Mouse (Mus musculus) regulatory T cell (primary cell): Measurements from ENCODE around the gene Cdh26.

Experiments
- in situ Hi-C: fragments of 300-600 bp; cut with MboI, MseI; formaldehyde crosslinking; loops from one replicate; pipeline ENCODE4 v1.15.1; 2025; ENCODE audit warnings: high pct_unique_total_duplicates

Cdh26 gene

DNA sequence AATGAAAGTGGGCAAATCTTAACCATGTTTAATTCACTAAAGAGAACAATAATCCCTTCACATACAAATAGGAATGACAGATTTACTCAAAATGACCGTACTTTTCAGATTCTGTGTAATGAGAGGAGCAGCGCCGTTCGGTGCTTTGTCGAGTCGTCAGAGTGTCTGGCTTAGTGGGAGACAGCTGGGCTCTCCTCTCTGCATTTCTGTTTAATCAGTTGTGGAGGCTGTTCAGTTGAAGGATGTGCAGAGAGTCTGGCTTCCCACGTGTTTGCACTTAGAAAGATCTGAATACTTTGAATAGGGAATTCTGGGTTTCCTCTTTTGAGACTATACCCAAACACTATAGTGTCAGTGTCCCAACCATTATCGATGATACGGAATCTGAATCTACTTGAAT lies 7.0 kb downstream of the Cdh26 start:
- in situ Hi-C loops = no loop called here

DNA sequence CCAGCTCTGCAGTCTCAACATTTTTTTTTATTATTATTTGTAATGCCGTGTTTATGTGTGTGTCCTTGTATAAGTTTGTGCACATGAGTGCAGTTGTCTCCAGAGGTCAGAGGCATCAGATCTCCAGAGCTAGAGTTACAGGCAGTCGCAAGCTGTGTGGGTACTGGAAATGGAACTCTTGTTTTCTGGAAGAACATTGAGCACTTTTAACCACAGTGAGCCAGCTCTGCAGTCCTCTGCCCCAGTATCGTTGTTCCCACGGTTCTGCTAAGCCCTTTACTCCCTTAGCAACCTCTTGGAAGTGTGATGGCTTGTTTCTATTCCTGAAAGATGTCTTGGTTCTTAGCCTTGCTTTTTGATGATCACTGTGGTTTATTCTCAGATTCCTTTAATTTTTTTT lies 19.1 kb downstream of the Cdh26 start:
- in situ Hi-C loops = no loop called here

DNA sequence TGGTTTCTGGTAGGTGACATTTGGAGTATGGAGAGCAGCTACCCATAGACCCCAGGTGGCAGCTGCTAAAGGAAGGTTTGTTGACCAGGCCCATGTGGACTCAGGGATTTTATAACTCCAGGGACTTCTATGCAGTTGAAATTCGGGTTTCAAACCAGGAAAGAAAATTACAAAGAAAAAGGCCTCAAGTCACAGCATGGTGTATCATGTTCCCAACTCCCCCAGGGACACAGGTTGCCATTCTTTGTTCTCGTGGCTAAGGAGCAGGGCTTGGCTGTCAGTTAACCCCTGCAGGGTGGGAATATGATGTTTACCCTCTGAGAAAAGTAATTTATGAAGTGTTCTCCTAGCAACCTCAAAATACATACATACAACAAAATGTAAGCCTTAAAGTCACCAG lies 19.9 kb downstream of the Cdh26 start:
- in situ Hi-C loops = no loop called here

DNA sequence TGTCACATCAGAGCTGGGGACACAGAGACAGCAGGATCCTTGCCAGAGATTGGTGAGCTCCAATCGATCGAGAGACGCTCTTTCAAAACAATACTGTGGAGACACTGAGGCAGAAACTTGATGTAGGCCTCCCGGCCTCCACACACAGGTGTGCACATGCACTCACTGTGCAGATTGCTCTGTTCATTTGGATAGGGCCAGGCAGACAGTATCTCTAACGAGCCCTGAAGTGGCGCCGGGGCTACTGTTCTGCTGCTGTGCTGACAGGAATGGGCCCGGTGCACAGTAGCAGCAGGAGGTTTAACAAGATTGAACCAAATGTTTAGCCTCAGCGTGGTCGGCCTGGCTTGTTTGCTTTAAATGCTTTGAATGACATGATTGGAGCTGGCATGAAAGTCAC lies 20.6 kb downstream of the Cdh26 start:
- in situ Hi-C loops = no loop called here

DNA sequence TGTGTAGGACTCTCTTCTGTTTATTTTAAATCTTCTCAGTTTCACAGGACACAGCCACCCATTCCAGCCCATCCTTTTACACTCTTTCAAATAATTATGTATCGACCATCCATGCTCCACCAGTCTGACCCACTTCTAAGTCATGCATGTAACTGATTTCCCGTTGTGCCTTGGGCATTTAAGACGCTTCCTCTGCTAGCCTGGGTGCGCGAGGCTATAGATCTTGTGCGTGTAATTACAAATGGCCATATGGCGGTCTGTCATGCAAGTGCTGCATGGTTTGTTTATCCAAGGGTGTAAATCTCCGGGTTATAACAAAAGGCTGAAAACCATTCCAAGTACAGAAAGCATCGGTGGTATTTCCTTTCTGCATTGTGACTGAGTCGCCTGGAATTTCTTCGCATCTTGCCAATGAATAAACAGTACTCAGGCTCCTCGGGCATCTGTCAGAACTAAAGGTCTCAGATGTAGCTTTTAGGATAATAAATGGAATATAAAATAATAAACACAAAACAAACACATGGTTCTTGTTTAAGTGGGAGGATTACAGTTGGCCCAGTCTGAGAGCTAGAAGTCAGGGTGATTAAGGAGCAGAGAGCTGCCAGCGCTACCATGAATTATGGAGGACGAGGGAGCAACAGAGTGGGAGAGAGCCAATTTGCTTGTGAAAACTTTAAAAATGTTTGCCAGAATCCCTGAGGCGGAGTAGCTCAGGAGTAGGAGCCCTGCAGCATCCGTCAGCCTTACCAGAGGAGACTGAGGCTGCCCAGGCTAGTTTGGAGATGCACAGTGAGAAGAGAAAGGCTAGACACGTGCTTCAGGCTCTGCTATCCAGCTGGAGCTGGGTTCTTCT lies 24.6 kb downstream of the Cdh26 start:
- in situ Hi-C loops = no loop called here

DNA sequence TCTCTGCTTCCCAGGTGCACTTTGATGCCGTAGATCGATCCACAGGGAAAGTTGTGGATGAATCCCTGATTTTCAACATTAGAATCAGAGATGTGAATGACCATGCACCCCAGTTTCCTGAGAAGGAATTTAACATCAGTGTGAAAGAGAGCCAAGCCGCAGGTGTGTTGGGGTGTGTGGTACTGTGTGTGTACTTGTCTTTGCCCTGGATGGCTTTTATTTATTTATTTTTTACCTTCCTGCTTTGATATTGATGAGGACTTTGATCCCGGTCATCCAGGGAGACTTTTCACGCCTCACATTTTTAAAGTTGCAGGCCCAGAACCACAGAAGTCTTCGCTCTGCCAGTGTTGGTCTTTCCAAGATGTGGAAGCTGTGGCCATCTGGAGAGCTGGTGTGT lies 27.1 kb downstream of the Cdh26 start:
- in situ Hi-C loops = no loop called here

DNA sequence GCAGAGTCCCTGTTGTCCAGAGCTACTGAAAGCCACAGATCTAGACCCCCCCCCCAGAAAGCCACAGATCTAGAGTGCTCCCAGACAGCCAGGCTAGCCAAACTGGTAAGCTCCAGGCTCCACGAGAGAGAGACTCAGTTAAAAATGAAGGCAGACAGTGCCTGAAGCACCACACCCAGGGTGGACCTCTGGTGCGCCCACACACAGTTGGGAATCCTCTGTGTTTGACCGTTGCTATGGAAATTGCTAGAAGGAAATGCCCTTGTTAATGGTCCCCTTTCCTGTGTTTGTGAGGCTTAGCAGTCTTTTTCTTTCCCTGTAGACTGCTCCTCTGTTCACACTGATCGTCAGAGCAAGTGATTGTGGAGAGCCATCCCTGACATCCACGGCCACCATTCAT lies 30.0 kb downstream of the Cdh26 start:
- in situ Hi-C loops = no loop called here

DNA sequence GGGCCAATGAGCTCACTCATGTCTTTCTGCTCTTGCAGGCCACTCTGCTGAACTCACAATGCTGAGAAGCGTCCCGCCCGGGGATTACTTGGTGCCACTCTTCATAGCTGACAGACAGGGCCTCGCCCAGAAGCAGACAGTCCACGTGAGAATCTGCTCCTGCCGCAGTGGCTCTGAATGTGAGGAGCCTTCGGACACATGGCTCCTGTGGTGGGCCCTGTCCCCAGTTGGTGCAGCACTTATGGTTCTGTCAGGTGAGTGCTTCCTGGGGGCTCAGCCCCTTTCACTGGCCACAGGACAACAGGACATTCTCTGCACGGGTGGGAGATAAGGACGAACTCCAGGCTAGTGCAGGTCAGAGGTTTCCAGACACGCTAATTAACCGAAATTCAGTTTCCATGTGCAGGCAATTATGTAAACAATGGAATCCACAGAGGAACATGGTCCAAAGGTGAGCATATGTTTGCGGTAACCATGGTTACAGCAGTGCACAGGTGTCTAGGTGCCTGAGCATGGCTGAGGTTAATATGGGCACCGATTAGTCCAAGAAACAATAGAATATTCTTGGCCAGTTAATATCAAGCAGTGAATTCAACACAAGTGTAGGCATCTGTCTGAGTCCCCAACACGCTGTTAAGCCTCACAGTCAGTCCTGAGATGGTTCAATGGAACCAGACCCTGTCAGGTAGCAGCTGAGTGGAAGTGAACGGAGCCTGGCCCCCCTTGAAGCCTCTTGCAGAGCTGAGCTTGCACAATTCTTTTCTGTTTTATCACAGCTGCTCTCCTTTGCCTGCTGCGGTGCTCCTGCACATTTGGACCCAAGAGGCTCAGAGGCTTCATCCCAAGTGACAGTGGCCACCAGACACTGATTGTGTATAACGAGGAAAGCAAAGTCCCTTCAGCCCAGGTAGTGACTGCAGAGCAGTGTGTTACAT lies 41.5 kb downstream of the Cdh26 start:
- in situ Hi-C loops = no loop called here

DNA sequence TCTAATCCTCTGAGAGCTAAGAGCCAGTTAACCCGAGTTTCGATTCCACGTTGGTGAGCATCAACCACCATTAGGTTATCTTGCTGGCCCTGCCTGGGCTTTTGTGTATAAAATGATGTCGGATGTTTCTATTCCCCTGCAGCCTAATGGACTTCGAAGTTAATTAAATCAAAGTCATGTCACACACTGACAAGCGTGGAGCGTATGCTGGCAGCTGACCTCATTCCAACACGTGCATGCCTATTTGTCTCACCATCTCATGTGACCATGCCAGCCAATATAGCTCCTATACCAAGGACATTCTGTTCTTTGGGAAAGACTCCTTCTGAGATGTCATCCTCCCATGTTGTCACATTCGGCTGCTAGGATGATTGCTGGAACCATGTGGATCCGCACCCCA lies 43.6 kb downstream of the Cdh26 start:
- in situ Hi-C loops = no loop called here

DNA sequence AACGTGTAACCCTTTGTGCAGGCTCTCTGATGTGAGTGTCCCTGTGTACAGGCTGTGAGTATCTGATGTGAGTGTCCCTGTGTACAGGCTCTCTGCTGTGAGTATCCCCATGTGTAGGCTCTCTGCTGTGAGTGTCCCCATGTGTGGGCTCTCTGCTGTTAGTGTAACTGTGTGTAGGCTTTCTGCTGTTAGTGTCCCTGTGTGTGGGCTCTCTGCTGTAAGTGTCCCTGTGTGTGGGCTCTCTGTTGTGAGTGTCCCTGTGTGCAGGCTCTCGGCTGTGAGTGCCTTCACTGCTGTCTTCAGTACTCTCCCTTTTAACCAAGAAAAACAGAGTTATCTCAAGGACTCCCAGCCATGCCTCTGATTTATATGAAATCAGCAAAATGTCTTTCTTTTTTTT lies 46.9 kb downstream of the Cdh26 start:
- in situ Hi-C loops = no loop called here

DNA sequence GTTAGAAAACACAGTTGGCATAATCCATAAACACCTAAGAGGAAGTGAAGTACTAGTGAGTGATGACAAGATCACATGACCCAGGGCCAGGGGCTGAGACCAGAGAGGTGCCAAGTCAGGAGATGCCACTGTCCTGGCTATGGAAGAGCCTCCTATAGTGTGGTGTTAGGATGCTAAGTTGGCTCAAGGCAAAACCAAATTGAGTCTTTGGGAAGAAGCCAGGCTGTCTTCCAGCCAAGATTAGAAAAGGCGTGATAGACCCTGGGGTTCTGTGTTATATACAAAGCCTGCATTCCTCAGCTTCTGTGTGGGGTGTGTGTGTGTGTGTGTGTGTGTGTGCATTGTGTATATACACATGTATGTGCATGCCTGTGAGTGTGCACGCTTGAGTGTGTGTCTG lies 48.7 kb downstream of the Cdh26 start:
- in situ Hi-C loops = no loop called here

DNA sequence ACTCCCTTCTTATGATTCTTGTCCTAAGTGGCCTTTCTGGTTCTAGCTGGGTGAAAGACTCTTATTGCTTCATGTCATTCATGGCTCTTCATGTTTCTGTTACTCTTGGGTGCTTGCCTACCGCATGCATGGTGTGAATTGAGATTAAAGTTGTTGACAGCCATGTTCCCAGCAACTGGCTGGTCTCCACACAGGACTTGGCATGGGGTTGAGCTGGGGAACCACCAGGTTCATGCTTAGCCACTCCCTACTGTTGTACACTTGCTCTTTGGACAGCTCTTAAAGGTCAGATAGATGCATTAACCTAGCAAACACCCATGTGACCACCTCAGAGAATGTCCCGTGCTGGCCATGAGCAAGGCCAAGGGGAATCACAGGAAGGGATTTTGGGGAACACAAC lies 50.6 kb downstream of the Cdh26 start:
- in situ Hi-C loops = no loop called here

DNA sequence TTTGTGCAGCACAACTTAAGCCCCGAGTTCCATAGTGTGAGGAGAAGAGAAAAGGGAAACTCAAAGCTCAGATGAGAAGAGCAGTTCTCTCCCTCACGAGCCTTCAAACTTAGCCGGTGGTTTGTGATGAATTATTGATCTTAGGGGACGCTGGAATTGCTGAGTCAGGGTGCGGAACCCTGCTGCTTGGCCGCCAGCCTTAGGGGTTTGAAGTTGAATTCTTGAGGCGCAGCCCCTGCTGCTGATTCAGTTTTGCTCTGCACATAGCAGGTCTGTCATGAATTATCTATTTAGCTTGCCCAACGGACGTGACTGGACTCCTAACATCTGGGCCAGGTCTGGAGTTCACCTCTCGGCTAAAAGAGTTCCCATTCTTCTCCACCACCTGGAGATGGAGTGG lies 53.1 kb downstream of the Cdh26 start:
- in situ Hi-C loops = no loop called here

DNA sequence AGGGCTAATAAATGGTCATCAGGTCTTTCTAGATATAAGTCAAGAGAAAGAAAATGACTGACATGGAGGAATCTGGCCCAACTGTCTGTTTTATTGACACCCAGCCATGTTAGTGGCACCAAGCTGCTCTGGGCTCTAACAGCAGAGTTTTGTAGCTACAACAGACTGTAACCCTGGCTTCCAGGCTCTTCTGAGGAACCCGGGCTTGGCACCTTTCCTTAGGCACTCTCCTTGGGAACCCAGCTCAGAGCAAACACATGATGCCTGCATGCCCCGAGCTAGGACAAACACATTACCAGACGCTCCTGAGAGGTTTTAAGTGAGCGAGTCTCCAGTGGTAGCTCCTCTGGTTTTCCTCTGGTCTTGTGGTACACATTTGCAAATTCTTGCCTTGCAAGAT lies 57.9 kb downstream of the Cdh26 start:
- in situ Hi-C loops = no loop called here

DNA sequence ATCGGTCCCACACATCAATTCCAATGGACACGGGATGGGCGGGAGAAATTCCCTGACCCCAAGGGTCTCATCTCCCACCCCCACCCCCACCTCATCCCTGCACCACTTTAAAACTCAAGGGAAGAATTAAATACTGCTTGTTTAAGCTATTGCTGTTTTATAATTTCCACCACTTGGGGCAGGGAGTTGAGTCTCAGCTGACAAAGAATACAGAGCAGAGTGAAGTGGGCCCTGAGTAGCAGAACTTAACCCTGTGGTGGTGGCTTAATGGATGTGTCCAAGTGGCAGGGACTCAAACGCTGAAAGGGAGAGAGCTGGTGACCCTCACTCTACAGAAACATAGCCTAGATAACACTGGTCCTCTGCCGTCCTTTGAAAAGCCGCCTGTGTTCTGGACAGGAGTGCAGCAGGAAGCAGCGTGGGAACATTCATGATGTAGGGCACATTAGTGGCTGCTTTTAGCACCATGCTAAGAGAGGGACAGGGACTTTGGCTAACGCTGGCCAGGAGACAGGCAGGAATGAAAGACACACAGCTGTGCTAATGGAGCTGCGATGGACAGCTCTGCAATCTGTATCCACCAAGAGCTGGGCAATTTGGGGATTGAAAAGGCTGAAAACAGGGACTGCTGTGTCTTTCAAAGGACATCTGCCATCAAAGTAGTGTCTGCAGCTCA lies 60.1 kb downstream of the Cdh26 start:
- in situ Hi-C loops = no loop called here

DNA sequence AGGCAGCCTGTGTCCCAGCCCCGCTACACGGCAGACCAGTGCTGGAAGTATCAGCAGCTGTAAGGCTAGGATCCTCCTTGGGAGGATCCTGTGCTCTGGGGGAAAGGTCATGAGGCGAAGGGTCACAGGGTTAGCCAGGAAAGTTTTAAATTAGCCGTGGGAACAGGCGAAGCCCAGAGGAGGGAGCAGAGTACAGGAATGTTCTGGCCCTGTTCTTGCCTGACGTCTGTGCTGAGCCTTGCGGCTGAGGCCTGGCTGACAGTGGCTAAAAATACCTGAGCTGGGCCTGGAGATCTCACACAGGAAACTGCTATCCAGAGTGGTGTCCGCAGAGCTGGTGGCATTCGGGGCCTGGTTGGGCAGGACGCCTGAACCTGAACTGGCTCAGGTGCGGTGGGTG lies 63.7 kb downstream of the Cdh26 start:
- in situ Hi-C loops = no loop called here

DNA sequence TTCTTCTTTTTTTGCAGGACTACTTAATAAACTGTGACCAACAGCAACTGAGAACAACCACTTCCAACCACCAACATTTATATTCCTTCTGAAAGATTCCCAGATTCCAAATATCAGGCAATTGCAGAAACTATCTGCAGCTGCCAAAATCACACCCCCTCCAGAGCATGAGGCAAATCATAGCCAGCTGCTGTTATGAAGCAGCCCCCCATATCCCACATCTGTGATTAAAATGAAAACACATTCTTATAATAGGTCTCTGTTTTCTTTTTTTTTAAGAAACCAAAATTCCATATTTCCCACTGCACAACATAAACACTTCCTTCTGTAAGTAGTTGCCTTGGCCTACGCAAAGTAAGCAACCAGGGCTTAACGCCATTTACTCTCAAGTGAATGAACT lies 65.5 kb downstream of the Cdh26 start:
- in situ Hi-C loops = no loop called here

DNA sequence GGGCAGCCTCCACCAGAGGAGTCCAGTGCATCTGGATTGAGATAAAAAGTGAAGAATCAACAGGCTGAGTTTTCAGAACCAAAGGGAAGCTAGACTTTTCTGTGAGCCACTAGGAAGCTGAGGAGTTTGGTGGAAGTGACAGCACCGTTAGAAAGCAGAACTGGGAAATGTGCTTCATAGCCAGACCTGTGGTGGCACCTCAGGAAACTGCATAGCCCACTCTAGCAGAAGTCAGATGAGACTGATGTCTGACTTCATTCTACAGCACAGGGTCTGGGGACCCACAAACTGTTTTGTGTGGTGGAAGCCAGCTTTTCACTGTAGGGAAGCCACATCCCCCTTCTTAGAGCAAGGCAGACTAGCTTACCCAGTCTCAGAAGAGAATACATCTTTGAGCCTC lies 67.6 kb downstream of the Cdh26 start:
- in situ Hi-C loops = no loop called here

DNA sequence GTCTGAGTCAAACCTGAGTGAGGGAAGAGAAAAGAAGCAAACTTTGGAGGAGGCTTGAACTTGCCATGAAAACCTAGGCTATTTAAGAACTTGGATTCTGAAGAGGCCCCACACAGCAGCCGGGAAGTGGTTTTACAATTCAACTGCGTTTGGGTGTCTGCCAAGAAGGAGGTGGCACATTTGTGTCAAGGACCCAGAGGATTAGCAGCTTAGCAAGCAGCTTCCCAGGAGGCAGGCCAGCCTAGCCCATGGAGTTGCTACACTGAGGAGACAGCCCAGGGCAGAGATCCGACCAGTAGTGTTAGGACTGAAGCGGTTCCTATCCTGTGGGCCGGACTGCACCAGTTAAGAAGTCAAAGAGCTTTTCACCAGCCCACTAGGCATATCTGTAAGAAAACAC lies 68.1 kb downstream of the Cdh26 start:
- in situ Hi-C loops = no loop called here

DNA sequence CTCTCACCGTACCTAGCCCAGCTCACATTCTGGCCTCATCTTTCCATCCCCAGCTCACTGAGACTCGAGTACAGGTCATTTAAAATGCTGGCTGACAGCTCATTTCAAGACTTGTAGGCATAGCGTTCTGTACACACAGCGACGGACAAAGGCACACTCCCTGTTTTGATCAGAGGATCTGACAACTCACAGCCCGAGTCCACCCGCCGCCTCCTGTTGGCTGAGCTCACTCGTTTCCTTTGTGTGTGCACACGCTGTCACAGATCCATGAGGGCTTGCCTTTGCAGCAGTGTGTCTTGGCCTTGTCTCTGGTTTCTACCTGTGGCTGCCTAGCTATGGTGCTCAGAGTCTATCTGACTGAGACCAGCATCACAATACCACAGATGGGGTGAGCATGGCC lies 72.1 kb downstream of the Cdh26 start:
- in situ Hi-C loops = no loop called here

DNA sequence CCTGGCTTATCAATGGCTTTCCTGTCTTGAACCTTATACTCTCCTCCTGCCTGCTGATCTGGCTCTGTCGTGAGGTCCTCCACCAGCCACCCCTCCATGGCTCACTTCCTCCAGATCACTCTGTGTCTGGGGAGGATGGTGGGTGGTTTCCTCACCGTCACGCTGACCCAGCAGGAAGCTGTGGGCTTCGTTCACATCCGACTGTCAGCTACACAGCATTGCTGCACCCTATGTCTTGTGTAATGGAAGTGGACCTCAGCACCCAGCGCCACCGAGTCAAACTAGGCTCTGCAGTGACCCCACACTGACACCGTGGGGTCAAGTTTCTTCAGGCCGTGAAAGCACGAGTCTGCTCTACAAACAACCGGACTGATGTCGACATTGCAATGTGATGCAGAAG lies 75.7 kb downstream of the Cdh26 start:
- in situ Hi-C loops = loop anchor here (5.0 kb wide), 1 partner anchor 161 kb away; no protein-coding TSS in a partner anchor

DNA sequence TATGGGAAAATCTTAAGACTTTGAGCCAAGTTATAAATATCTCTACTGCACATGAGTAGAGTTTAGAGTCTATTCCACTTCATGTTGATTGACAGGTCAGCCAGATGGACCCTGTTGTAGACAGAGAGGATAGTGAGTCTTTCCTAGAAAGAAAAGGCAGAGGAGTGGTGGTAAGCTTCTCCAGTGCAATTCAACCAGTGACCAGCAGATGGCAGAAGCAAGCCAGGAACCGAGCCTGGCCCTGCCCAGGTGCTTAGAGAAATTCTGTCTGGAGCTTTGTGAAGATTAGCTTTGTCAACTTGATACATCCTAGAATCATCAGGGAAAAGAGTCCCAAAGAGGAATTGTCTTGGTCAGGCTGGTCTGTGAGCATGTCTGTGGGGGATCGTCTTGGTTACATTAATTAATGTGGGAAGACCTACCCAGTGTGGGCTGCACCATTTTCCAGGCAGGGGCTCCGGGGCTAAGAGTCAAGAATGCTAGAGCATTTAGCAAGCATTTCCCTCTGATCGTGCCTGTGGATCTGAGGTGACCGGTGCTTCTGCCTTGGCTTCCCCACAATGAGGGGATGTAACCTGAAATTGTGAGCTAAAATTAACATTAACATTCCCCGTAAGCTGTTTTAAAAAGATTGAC lies 77.2 kb downstream of the Cdh26 start:
- in situ Hi-C loops = loop anchor here (5.0 kb wide), 1 partner anchor 160 kb away; no protein-coding TSS in a partner anchor
